Mouse (Mus musculus): ENCODE measurements around the gene Cd44. TPM values are rescaled to one million over a fixed set of nuclear protein-coding genes. Genes with fewer than 3 reads are reported as not detected.

The Cd44 gene
- polyA plus RNA-seq, 1 experiment from 2014 or later: 13.7 TPM

- no peak overlapping the region for H3K27ac ChIP-seq (ENCODE audit: low read depth)
- no peak for DNase-seq (ENCODE audit: low spot score)
- H3K27me3 ChIP-seq (replicated peaks; ENCODE audit: control insufficient read depth, insufficient read depth, low read length): no peaks in the 10 kb centered on the region
- H3K9me3 ChIP-seq (ENCODE audit: control insufficient read depth, low read length): no peaks in the 10 kb centered on the region
- no peaks in the 10 kb centered on the region for H3K4me1 ChIP-seq (replicated peaks; ENCODE audit: control insufficient read depth, insufficient read depth, low read length)
- ATAC-seq (replicated peaks; ENCODE audit: low FRiP score, low TSS enrichment, low read depth): no peak
- H3K4me2 ChIP-seq (ENCODE audit: low read length): no peak overlapping the region
- H3K36me3 ChIP-seq (ENCODE audit: control insufficient read depth, insufficient read depth, low read length): no peaks in the 10 kb centered on the region
- no peak overlapping the region for H3K4me3 ChIP-seq (ENCODE audit: low read depth, low read length)
- WGBS: 78% methylated on average over 7 of the region's 7 CpGs
- H3K9ac ChIP-seq (ENCODE audit: low read length): no peak overlapping the region
These were observed 38.8 kb downstream of the Cd44 start for GRCm38 (mm10) chr2:102862706-102863105.

- ATAC-seq (replicated peaks; ENCODE audit: low FRiP score, low TSS enrichment, low read depth) (no peak), DNase-seq (ENCODE audit: low spot score) (no peak)
- no peaks in the 10 kb centered on the region for H3K36me3 ChIP-seq (ENCODE audit: control insufficient read depth, insufficient read depth, low read length)
- no peaks in the 10 kb centered on the region for H3K4me1 ChIP-seq (replicated peaks; ENCODE audit: control insufficient read depth, insufficient read depth, low read length)
- WGBS: 90% methylated on average over 6 of the region's 6 CpGs
- H3K9ac ChIP-seq (ENCODE audit: low read length): no peak overlapping the region
- H3K27me3 ChIP-seq (replicated peaks; ENCODE audit: control insufficient read depth, insufficient read depth, low read length): no peaks in the 10 kb centered on the region
- H3K27ac ChIP-seq (ENCODE audit: low read depth): no peak overlapping the region
- H3K9me3 ChIP-seq (ENCODE audit: control insufficient read depth, low read length): no peaks in the 10 kb centered on the region
- no peak overlapping the region for H3K4me2 ChIP-seq (ENCODE audit: low read length)
- H3K4me3 ChIP-seq (ENCODE audit: low read depth, low read length): no peak overlapping the region
These were observed 43.2 kb downstream of the Cd44 start for GRCm38 (mm10) chr2:102858271-102858670.

- no peak for DNase-seq (ENCODE audit: low spot score)
- no peak overlapping the region for H3K9ac ChIP-seq (ENCODE audit: low read length)
- H3K4me3 ChIP-seq (ENCODE audit: low read depth, low read length): no peak overlapping the region
- no peak overlapping the region for H3K4me2 ChIP-seq (ENCODE audit: low read length)
- H3K27me3 ChIP-seq (replicated peaks; ENCODE audit: control insufficient read depth, insufficient read depth, low read length): no peaks in the 10 kb centered on the region
- 91% methylated on average over 3 of the region's 3 CpGs for WGBS
- ATAC-seq (replicated peaks; ENCODE audit: low FRiP score, low TSS enrichment, low read depth): no peak
- H3K27ac ChIP-seq (ENCODE audit: low read depth): no peak overlapping the region
- no peaks in the 10 kb centered on the region for H3K4me1 ChIP-seq (replicated peaks; ENCODE audit: control insufficient read depth, insufficient read depth, low read length)
- no peaks in the 10 kb centered on the region for H3K9me3 ChIP-seq (ENCODE audit: control insufficient read depth, low read length)
- H3K36me3 ChIP-seq (ENCODE audit: control insufficient read depth, insufficient read depth, low read length): no peaks in the 10 kb centered on the region
These were observed 48.2 kb downstream of the Cd44 start for GRCm38 (mm10) chr2:102853297-102853696.

- Histone ChIP-seq H3K27ac (ENCODE audit: low read depth) (no peak overlapping the region), H3K4me1 (replicated peaks; ENCODE audit: control insufficient read depth, insufficient read depth, low read length) (no peaks in the 10 kb centered on the region), H3K9ac (ENCODE audit: low read length) (no peak overlapping the region), H3K36me3 (ENCODE audit: control insufficient read depth, insufficient read depth, low read length) (no peaks in the 10 kb centered on the region), H3K27me3 (replicated peaks; ENCODE audit: control insufficient read depth, insufficient read depth, low read length) (no peaks in the 10 kb centered on the region), H3K9me3 (ENCODE audit: control insufficient read depth, low read length) (no peaks in the 10 kb centered on the region), H3K4me3 (ENCODE audit: low read depth, low read length) (no peak overlapping the region), H3K4me2 (ENCODE audit: low read length) (no peak overlapping the region)
- no peak for DNase-seq (ENCODE audit: low spot score)
- WGBS: 56% methylated on average over 4 of the region's 4 CpGs
- no peak for ATAC-seq (replicated peaks; ENCODE audit: low FRiP score, low TSS enrichment, low read depth)
These were observed 49.5 kb downstream of the Cd44 start for GRCm38 (mm10) chr2:102851936-102852477.

- Histone ChIP-seq H3K4me1 (replicated peaks; ENCODE audit: control insufficient read depth, insufficient read depth, low read length) (no peaks in the 10 kb centered on the region), H3K4me2 (ENCODE audit: low read length) (no peak overlapping the region), H3K9me3 (ENCODE audit: control insufficient read depth, low read length) (no peaks in the 10 kb centered on the region), H3K36me3 (ENCODE audit: control insufficient read depth, insufficient read depth, low read length) (no peaks in the 10 kb centered on the region), H3K27me3 (replicated peaks; ENCODE audit: control insufficient read depth, insufficient read depth, low read length) (no peaks in the 10 kb centered on the region), H3K9ac (ENCODE audit: low read length) (no peak overlapping the region), H3K4me3 (ENCODE audit: low read depth, low read length) (no peak overlapping the region), H3K27ac (ENCODE audit: low read depth) (no peak overlapping the region)
- no peak for DNase-seq (ENCODE audit: low spot score)
- no peak for ATAC-seq (replicated peaks; ENCODE audit: low FRiP score, low TSS enrichment, low read depth)
These were observed 51.4 kb downstream of the Cd44 start for GRCm38 (mm10) chr2:102850026-102850425.

- Histone ChIP-seq H3K9me3 (ENCODE audit: control insufficient read depth, low read length) (no peaks in the 10 kb centered on the region), H3K36me3 (ENCODE audit: control insufficient read depth, insufficient read depth, low read length) (no peaks in the 10 kb centered on the region), H3K27ac (ENCODE audit: low read depth) (no peak overlapping the region), H3K27me3 (replicated peaks; ENCODE audit: control insufficient read depth, insufficient read depth, low read length) (no peaks in the 10 kb centered on the region), H3K9ac (ENCODE audit: low read length) (no peak overlapping the region), H3K4me3 (ENCODE audit: low read depth, low read length) (no peak overlapping the region), H3K4me1 (replicated peaks; ENCODE audit: control insufficient read depth, insufficient read depth, low read length) (no peaks in the 10 kb centered on the region), H3K4me2 (ENCODE audit: low read length) (no peak overlapping the region)
- no peak for DNase-seq (ENCODE audit: low spot score)
- ATAC-seq (replicated peaks; ENCODE audit: low FRiP score, low TSS enrichment, low read depth): no peak
- WGBS: 84% methylated on average over 5 of the region's 5 CpGs
These were observed 52.5 kb downstream of the Cd44 start for GRCm38 (mm10) chr2:102848811-102849433.

DNA sequence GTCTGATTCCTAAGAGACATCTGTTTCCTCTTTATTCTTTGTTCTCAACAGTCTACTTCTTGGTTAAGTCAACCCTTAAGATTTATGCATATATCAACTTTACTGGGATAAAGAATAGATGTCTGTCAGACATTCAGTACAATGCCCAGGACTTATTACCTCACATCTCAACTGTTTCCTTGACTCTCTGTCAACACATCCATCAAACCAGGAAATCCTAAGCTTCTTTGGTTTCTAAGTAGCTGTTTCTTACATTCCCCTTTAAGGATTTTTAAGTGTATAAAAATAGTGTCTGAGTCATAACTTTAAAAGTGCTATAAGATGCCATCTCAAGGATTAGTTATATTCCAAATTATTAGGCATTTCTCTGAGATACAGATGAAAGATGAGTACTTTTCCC, 60.2 kb downstream of the Cd44 start:
- Histone ChIP-seq H3K4me3 (ENCODE audit: low read depth, low read length) (no peak overlapping the region), H3K4me1 (replicated peaks; ENCODE audit: control insufficient read depth, insufficient read depth, low read length) (no peaks in the 10 kb centered on the region), H3K9ac (ENCODE audit: low read length) (no peak overlapping the region), H3K36me3 (ENCODE audit: control insufficient read depth, insufficient read depth, low read length) (no peaks in the 10 kb centered on the region), H3K27ac (ENCODE audit: low read depth) (no peak overlapping the region), H3K27me3 (replicated peaks; ENCODE audit: control insufficient read depth, insufficient read depth, low read length) (no peaks in the 10 kb centered on the region), H3K4me2 (ENCODE audit: low read length) (no peak overlapping the region), H3K9me3 (ENCODE audit: control insufficient read depth, low read length) (no peaks in the 10 kb centered on the region)
- no peak for ATAC-seq (replicated peaks; ENCODE audit: low FRiP score, low TSS enrichment, low read depth)
- no peak for DNase-seq (ENCODE audit: low spot score)

- H3K27me3 ChIP-seq (replicated peaks; ENCODE audit: control insufficient read depth, insufficient read depth, low read length): no peaks in the 10 kb centered on the region
- H3K9ac ChIP-seq (ENCODE audit: low read length): no peak overlapping the region
- no peak overlapping the region for H3K4me3 ChIP-seq (ENCODE audit: low read depth, low read length)
- no peaks in the 10 kb centered on the region for H3K4me1 ChIP-seq (replicated peaks; ENCODE audit: control insufficient read depth, insufficient read depth, low read length)
- H3K27ac ChIP-seq (ENCODE audit: low read depth): no peak overlapping the region
- no peaks in the 10 kb centered on the region for H3K9me3 ChIP-seq (ENCODE audit: control insufficient read depth, low read length)
- ATAC-seq (replicated peaks; ENCODE audit: low FRiP score, low TSS enrichment, low read depth): no peak
- 91% methylated on average over 7 of the region's 7 CpGs for WGBS
- no peak for DNase-seq (ENCODE audit: low spot score)
- no peaks in the 10 kb centered on the region for H3K36me3 ChIP-seq (ENCODE audit: control insufficient read depth, insufficient read depth, low read length)
- H3K4me2 ChIP-seq (ENCODE audit: low read length): no peak overlapping the region
These were observed 63.3 kb downstream of the Cd44 start for GRCm38 (mm10) chr2:102838179-102838578.

DNA sequence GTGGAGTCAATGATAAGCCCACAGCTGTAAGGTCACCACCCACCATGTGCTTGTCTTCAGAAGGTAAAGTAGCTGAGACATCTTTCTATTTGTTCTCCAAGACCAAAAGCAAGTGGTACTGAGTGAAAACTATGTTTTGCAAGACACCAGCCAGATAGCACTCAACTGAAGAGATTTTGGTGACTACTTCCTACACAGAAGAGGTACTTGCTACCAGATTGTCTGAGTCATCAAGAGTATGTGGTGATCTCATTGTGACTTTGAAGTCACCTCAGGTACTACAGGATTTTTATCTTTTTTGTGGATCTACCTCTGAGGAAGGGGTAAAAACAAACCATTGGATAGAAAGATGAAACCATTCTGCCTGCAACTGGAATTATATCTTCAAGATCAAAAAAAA, 69.9 kb downstream of the Cd44 start:
- no peaks in the 10 kb centered on the region for H3K9me3 ChIP-seq (ENCODE audit: control insufficient read depth, low read length)
- H3K36me3 ChIP-seq (ENCODE audit: control insufficient read depth, insufficient read depth, low read length): no peaks in the 10 kb centered on the region
- ATAC-seq (replicated peaks; ENCODE audit: low FRiP score, low TSS enrichment, low read depth) (no peak), DNase-seq (ENCODE audit: low spot score) (no peak)
- no peaks in the 10 kb centered on the region for H3K4me1 ChIP-seq (replicated peaks; ENCODE audit: control insufficient read depth, insufficient read depth, low read length)
- no peak overlapping the region for H3K4me3 ChIP-seq (ENCODE audit: low read depth, low read length)
- H3K27me3 ChIP-seq (replicated peaks; ENCODE audit: control insufficient read depth, insufficient read depth, low read length): no peaks in the 10 kb centered on the region
- H3K4me2 ChIP-seq (ENCODE audit: low read length): no peak overlapping the region
- no peak overlapping the region for H3K27ac ChIP-seq (ENCODE audit: low read depth)
- H3K9ac ChIP-seq (ENCODE audit: low read length): no peak overlapping the region

All from intestine, embryonic 14.5 days (tissue).